Mouse (Mus musculus) thymus, adult 2 months (tissue): ENCODE data around the gene Fgfr2.

Experiments used
- CTCF ChIP-seq: fragments of 200-500 bp; IDR thresholded peaks from 2 replicates; pipeline ENCODE4 v1.5.1; 2012; ENCODE audit warnings: mild to moderate bottlenecking, control low read depth, low read length, moderate library complexity, borderline replicate concordance; ENCODE audit not compliant: control insufficient read depth, poor library complexity, insufficient read depth; ENCODE audit errors: extremely low read depth
- POLR2A ChIP-seq: fragments of 200-500 bp; IDR thresholded peaks from 2 replicates; pipeline ENCODE4 v1.6.1; 2012; ENCODE audit warnings: mild to moderate bottlenecking, low read length, control low read depth, moderate library complexity; ENCODE audit not compliant: control insufficient read depth, poor library complexity, insufficient read depth; ENCODE audit errors: extremely low read depth

DNA sequence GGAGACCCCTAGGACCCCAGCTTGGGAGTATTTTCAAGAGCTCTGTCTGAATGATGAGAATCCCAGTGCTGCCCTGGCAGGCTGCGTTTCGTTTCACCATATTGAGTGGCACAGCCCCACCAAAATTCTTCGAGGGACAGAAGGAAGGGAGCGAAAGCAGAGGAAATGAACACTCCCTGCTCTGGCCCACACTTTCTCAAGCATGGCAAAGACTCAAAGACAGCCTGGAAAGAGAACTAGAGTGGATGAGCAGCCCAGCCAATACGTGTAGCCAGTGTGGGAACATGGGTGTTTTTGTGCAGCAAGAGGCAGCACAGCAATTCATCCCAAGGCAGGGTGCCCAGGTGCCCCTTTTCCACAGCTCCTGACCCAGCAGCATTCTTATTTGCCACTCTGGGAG lies 380.2 kb downstream of the Fgfr2 start:
- TF ChIP-seq CTCF = no peak
- no peak for TF ChIP-seq POLR2A
